Mouse (Mus musculus) T-helper 17 cell (primary cell): ENCODE measurements around the gene Ncor2.

ENCODE experiments used
- in situ Hi-C, 2 experiments: fragments of 300-600 bp; cut with MboI, MseI; formaldehyde crosslinking; loops; 1 replicate in 1 of 2; 2 replicates in 1 of 2; pipeline ENCODE4 v1.15.1; 2025; ENCODE audit warnings: high pct_unique_total_duplicates in 2 of 2

Gene Ncor2

GRCm38 (mm10) chr5:125071919-125072318 is 107.1 kb downstream of the Ncor2 start:
- in situ Hi-C loops, result no loop called here

DNA sequence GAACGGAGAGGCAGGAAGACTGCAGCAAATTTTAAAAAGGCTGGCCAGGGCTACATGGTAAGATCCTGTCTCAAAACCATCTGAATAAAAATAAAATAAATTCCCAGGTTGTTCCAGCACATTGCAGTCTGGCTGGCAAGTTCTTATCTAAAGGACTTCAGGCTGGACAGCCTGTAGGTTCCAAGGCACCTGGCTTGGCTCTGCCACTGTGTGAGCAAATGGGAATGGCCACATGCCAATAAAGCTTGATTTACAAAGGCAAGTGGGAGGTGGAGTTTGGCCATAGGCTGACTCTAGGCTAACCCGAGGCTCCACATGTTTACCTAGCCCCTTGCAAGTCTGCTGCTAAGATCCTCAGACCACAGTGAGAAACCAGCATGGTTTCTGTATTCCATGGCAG is 108.6 kb downstream of the Ncor2 start:
- in situ Hi-C loops, result no loop called here

DNA sequence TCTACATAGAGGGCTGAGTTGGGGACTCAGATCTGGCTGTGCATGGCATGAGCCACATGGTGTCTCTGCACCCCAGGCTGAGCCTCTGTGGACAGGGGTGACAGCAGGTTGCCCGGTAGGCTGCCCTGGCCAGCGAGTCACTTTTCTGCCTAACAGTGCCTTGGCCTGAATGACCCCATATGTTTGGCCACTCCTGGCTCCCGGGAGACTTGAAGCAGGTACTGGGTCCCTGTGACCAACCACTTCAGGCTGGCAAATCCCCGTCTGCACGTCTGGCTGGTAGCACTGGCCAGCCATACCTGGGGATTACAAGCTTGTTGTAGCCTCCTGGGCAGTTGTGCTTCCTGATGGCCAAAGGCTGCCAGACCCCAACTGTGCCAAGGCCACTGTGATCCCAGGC is 109.1 kb downstream of the Ncor2 start:
- in situ Hi-C loops, result no loop called here

GRCm38 (mm10) chr5:125069426-125069825 is 109.6 kb downstream of the Ncor2 start:
- in situ Hi-C loops, result no loop called here

- in situ Hi-C loops, result no loop called here
These were observed 110.6 kb downstream of the Ncor2 start for GRCm38 (mm10) chr5:125068371-125068951.

GRCm38 (mm10) chr5:125067673-125068072 is 111.3 kb downstream of the Ncor2 start:
- in situ Hi-C loops, result no loop called here

DNA sequence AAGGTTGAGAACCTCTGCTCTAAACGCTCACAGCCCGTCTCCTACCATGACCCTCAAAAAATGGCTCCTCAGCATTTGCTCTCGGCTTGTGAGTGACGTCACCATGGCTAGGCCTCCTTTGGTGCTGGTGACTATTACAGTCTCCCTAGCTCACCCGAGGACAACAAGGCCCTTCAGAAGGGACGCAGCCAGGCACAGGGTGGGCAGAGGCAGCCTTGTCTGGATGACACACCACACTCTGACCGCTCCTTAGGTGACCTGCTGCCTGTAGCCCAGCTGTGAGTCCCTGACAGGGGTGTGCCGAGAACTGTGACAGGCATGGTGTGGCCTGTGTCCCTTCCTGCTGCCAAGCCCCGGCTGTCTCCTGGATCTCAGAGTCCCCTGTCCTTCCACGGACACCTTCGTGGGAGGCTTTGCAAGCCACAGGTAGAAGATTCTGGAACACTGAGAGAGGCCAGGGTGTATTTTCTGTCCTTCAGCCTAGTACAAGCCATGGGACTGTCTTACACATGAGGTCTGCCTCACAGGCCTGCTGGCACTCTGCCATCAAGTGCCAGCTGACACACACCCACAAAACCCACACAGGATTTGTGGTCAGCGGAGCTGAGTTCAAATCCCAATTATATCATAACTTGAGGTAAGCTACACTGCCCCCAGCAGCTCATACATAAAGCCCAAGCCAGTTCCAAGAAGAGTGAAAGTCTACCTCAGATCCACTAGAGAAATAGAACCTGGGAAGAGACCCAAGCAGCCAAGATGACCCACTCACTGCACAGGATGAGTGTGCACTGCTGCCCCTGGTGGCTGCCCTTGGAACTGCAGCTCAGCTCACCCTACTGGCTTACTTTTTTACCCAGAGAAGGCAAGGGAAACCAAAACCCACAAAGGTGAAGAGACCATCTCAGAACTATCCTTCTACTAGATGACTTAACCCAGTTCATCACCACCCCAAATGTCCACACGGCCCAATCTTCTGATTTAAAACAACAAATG is 112.2 kb downstream of the Ncor2 start:
- in situ Hi-C loops, result no loop called here

- in situ Hi-C loops, result no loop called here
These were observed 116.0 kb downstream of the Ncor2 start for GRCm38 (mm10) chr5:125063015-125063414.

DNA sequence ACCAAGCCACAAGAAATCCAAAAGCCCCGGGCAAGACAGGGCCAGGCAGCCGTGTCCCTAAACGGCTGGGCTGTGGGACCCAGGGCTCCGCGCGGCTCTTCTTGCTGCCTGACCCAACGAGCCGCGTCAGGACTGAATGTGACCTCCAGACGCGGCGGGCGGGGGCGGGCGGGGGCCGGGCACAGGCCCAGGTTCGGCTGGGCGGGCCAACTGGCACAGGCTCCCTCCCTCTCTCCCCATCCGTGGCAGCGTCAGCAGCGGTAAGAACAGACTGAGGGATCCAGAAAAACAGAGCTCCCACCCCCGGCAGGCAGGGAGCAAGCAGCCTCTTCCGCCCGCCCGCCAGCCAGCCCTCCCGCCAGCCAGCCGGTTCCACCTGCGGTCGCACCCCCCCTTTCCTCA is 120.8 kb downstream of the Ncor2 start:
- in situ Hi-C loops, result loop anchor here in 1 of 2 experiments (10.0 kb wide), 1 partner anchor 413 kb away; no protein-coding TSS in a partner anchor

DNA sequence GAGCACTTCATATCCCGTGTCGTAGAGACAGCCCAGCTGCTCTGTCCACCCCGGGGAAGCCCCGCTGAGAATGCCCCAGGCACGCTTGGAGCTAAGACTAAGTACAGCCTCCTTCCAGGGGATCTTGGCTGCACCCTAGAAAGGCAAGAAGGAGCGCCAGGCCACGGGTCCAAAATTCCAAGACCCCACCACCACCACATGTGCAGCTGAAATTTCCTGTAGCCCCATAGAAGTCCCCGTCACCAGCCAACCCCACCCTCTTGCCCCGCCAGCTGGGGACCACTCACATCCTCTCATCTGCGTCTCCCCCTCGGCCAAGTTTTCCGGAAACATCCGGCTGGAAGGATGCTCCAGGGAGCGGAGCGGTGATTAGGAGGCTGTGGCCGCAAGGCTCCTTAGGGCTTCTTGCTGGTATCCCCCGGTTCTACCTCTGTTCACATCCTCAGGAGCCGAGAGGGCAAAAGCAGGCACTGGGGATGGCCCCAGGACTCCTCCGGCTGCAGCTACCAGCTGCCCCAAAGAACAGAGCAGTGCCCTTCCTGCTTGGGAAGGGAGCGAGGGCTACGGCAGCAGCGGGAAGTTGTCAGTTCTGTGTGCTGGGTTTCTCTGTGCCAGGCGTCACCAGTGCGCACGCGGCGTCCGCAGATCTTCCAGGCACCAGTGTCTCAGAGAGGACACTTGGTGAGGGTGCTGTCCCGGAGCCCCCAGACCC is 121.3 kb downstream of the Ncor2 start:
- in situ Hi-C loops, result loop anchor here in 1 of 2 experiments (10.0 kb wide), 1 partner anchor 413 kb away; no protein-coding TSS in a partner anchor

DNA sequence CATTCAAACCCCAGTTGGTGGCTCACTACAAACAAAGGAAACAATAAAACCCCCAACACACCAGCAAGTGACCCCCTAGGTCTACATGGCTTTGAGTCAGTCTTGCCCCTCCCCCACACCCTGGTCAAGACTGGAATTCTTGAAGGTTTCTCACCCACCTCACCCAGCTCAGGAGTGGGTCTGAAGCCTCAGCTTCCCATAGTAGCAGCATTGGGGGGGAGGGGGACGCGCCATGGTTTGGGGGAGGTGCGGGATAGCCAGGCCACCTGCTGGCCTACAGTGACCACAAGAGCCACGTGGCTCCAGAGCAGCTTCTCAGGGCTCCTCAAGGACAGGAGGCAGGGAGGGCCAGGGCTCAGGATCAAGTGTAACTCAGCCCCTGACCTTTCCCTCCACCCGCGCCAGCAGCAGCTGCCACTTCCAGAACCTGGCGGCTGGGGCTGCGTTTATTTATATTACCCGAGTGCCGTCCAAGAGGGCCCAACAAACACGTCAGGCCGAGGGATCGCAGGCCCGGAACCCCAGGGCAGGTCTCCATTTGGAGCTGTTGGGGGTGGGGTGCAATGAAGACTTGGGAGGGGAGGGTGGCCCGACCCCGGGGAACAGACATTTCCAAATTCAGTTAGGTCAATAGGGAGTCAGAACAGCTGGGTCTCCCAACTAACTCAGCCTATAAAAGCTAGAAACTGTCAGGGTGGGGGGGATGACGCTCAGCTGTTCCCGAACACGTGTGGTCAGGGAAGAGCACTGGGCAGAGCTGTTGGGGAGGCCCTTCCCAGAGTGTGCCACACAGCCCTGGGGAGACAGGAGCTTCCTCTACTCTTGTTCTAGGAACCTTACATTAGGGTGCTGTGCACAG is 122.1 kb downstream of the Ncor2 start:
- in situ Hi-C loops, result loop anchor here in 1 of 2 experiments (10.0 kb wide), 1 partner anchor 412 kb away; no protein-coding TSS in a partner anchor

DNA sequence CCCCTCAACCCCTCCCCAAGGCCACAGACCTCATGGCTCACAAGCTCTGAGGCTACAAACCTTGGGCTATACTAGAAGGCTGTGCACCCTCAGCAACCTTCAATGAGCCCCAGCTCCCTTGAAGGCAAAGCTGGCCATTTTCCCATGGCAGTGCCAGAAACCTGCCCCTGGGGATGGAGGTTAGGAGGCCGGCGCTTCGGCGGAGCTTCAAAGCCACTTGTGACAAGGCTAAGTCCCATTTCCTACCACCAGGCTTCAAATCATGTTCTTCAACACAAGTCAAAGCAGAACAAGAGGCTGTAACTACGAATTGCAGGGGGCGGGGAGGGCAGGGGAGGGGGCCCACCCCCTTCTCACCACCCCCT is 122.7 kb downstream of the Ncor2 start:
- in situ Hi-C loops, result loop anchor here in 1 of 2 experiments (10.0 kb wide), 1 partner anchor 412 kb away; no protein-coding TSS in a partner anchor

DNA sequence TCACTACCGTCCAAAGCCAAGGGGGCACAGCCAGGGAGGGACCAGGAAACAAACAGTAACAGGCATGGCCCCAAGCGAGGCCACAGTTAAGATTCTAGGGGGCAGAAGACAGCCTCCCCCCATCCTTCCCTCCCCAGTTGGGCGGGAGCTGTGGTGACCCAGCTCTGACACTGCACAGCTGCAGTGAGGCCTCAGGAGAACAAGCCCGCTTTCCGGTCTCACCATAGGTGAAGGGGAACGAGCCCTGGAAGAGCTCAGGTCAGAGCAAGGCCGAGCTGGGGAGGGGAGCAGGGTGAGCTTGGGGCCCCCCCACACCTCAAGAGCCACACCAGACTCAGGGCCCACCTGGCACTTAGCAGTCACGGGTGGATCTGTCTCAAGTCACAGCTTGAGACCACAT is 123.1 kb downstream of the Ncor2 start:
- in situ Hi-C loops, result loop anchor here in 1 of 2 experiments (10.0 kb wide), 1 partner anchor 411 kb away; no protein-coding TSS in a partner anchor

DNA sequence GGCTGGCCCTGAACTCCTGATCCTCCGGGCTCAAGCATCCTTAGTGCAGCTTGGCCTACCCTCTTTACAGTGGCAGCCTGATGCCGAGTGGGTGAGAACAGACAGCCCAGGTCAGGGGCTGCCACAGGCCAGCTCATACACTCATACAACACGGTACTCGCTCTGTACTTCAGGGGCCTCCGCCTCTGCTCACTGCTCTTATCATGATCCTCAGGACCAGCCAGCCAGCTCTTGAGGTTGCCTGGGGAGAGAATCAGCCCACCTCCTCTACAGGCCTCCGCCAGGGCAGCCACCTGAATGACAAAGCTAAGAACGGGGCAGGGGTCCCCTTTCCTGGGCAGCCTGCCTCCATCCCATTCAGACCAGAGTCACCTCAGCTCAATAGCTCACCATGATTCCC is 125.4 kb downstream of the Ncor2 start:
- in situ Hi-C loops, result loop anchor here in 1 of 2 experiments (10.0 kb wide), 1 partner anchor 409 kb away; no protein-coding TSS in a partner anchor

GRCm38 (mm10) chr5:125052603-125053488 is 126.2 kb downstream of the Ncor2 start:
- in situ Hi-C loops, result loop anchor here in 1 of 2 experiments (10.0 kb wide), 1 partner anchor 408 kb away; no protein-coding TSS in a partner anchor

- in situ Hi-C loops, result loop anchor here in 1 of 2 experiments (10.0 kb wide), 1 partner anchor 407 kb away; no protein-coding TSS in a partner anchor
These were observed 126.8 kb downstream of the Ncor2 start for GRCm38 (mm10) chr5:125052237-125052602.

DNA sequence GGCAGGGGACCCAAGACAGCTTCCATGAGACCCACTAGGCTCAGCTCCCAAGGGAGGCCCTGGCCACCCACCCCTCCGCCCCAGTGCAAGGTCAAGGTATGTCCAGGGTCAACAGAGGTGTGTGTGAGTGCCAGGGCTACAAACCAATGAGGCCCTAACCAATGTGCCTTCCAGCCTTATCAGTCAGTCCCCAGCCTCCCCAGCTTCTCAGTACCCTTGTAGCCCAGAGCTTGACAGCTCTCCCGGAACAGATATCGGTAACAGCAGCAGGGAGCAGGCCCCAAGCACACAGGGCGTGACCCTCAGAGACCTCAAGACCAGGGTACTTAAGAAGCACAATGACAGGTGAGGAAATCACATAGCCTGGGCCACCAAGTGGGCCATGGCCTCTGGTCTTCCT is 129.5 kb downstream of the Ncor2 start:
- in situ Hi-C loops, result no loop called here

DNA sequence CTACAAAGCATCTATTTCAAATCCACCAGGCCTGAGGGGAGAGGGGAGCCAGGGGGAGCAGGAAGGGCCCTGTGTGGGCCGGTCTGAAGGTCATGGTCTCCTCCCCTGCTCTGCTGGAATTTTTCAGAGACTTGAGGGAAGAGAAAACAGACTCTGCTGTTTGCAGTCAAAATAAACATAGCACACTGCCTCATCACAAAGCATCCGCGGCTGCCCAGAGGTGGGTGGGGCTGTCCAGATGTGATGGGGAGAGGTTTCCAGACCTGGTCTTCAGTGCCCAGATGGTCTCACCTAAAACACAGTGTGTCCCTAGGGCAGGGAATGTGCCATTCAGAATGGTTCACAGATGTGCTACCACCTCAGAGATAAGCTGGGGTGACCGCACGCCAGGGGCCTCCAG is 132.6 kb downstream of the Ncor2 start:
- in situ Hi-C loops, result no loop called here

GRCm38 (mm10) chr5:125045202-125045601 is 133.8 kb downstream of the Ncor2 start:
- in situ Hi-C loops, result no loop called here

GRCm38 (mm10) chr5:125043448-125043847 is 135.6 kb downstream of the Ncor2 start:
- in situ Hi-C loops, result no loop called here
